Comparison of ENCODE assay signal across 13 mouse cellular contexts in the genomic region with DNA sequence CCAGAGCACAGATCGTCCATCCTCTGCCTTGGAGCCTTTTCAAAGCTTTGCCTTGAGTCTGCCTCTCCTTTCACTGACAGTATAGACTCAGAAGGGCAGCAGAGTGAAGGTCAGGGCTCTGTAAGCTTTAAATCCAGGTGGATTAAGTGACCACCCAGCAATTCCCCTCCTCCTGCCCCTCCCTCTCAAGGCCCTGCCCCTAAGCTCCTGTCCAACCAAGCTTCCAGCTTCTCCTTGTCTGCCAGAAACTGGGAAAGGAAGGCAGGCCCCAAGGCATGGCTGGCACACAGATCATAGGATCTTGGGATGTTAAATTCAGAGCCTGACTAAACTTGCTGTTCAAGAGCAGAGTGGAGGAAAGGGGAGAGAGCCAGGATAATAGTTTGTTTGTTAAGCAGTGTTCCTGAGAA. TPM values are rescaled to one million over a fixed set of nuclear protein-coding genes. Genes with fewer than 3 reads are reported as not detected.
DNase-seq lines count a peak whose midpoint lies in the region; ATAC-seq and TF ChIP-seq lines count a peak whose summit lies in the region.
"Had no signal": no experiment of that assay in that cellular context is flagged by ENCODE, and none has a peak within 500 bp of the region (broad histone marks: within the 10 kb centered on the region; RNA-seq: fewer than 3 reads in every experiment).

No protein-coding gene starts in this region.

- 0 out of 2 replicates have a peak overlapping the region, but pooled peaks have one; percentile 15 for H3K27ac ChIP-seq in forebrain, embryonic 10.5 days
- H3K27ac ChIP-seq in forebrain, embryonic 16.5 days (ENCODE audit: low read length): no peak overlapping the region
- H3K27ac ChIP-seq in midbrain, embryonic 13.5 days: no peak overlapping the region; the same call in 1 of the 2 replicates
- H3K27ac ChIP-seq in midbrain, embryonic 15.5 days: no peak overlapping the region
- H3K27ac ChIP-seq in midbrain, postnatal 0 days (ENCODE audit: low read depth, low read length): no peak overlapping the region
- H3K27ac ChIP-seq: macrophage had no signal

- H3K9ac ChIP-seq in forebrain, embryonic 16.5 days (replicated peaks; ENCODE audit: low read depth, low read length): no peak overlapping the region
- 0 out of 2 replicates have a peak overlapping the region, but pooled peaks have one; percentile 14 for H3K9ac ChIP-seq in midbrain, embryonic 13.5 days (replicated peaks)
- H3K9ac ChIP-seq in midbrain, embryonic 15.5 days: no peak overlapping the region
- H3K9ac ChIP-seq in midbrain, postnatal 0 days (replicated peaks; ENCODE audit: low read length, poor library complexity, severe bottlenecking): 0 out of 2 replicates have a peak overlapping the region, but pooled peaks have one; percentile 4
- H3K9ac ChIP-seq: forebrain, postnatal 0 days had no signal

- no peak for DNase-seq in forebrain, embryonic 10.5 days (ENCODE audit: extremely low spot score, low spot score)
- DNase-seq in kidney, adult 11 months: peak; percentile 81
- DNase-seq in midbrain, postnatal 0 days (ENCODE audit: low spot score): no peak
- no peak for DNase-seq in thymus, postnatal 4 days
- DNase-seq in gastrocnemius, postnatal 10 days: no peak
- DNase-seq: forebrain, postnatal 0 days had no signal

- no peaks in the 10 kb centered on the region for H3K9me3 ChIP-seq in forebrain, embryonic 10.5 days
- no peaks in the 10 kb centered on the region for H3K9me3 ChIP-seq in forebrain, embryonic 16.5 days (ENCODE audit: control insufficient read depth, low read length)
- H3K9me3 ChIP-seq in midbrain, embryonic 13.5 days: no peaks in the 10 kb centered on the region
- H3K9me3 ChIP-seq in midbrain, embryonic 15.5 days: no peaks in the 10 kb centered on the region
- H3K9me3 ChIP-seq in midbrain, postnatal 0 days (ENCODE audit: low read length): no peaks in the 10 kb centered on the region

- peaks cover 84% of the 10 kb centered on the region for H3K27me3 ChIP-seq in forebrain, embryonic 10.5 days (ENCODE audit: poor library complexity, severe bottlenecking)
- H3K27me3 ChIP-seq in forebrain, embryonic 16.5 days (replicated peaks; ENCODE audit: control insufficient read depth, insufficient read depth, low read length): peaks cover 23% of the 10 kb centered on the region
- H3K27me3 ChIP-seq in midbrain, embryonic 13.5 days: peaks cover 60% of the 10 kb centered on the region
- H3K27me3 ChIP-seq in midbrain, embryonic 15.5 days (replicated peaks): peaks cover 35% of the 10 kb centered on the region
- H3K27me3 ChIP-seq in midbrain, postnatal 0 days (ENCODE audit: insufficient read depth, low read length): peaks cover 16% of the 10 kb centered on the region

- peaks cover 17% of the 10 kb centered on the region for H3K4me1 ChIP-seq in forebrain, embryonic 10.5 days
- peaks cover 3% of the 10 kb centered on the region for H3K4me1 ChIP-seq in forebrain, embryonic 16.5 days (replicated peaks; ENCODE audit: control insufficient read depth, insufficient read depth, low read length)
- H3K4me1 ChIP-seq in midbrain, embryonic 13.5 days (replicated peaks): peaks cover 7% of the 10 kb centered on the region; the same call in 1 of the 2 replicates
- H3K4me1 ChIP-seq in midbrain, embryonic 15.5 days: peaks cover 4% of the 10 kb centered on the region
- no peaks in the 10 kb centered on the region for H3K4me1 ChIP-seq in midbrain, postnatal 0 days (ENCODE audit: insufficient read depth, low read length)

- TF ChIP-seq CTCF in midbrain, postnatal 0 days (IDR thresholded peaks at IDR 0.05): no peak

- H3K4me3 ChIP-seq in forebrain, embryonic 10.5 days: no peak overlapping the region
- no peak overlapping the region for H3K4me3 ChIP-seq in forebrain, embryonic 16.5 days (replicated peaks; ENCODE audit: low read length)
- no peak overlapping the region for H3K4me3 ChIP-seq in midbrain, embryonic 13.5 days (replicated peaks)
- no peak overlapping the region for H3K4me3 ChIP-seq in midbrain, embryonic 15.5 days
- no peak overlapping the region for H3K4me3 ChIP-seq in midbrain, postnatal 0 days (ENCODE audit: low read depth, low read length)

- H3K36me3 ChIP-seq in forebrain, embryonic 10.5 days (replicated peaks): no peaks in the 10 kb centered on the region
- H3K36me3 ChIP-seq in forebrain, embryonic 16.5 days (ENCODE audit: control insufficient read depth, insufficient read depth): no peaks in the 10 kb centered on the region
- H3K36me3 ChIP-seq in midbrain, embryonic 13.5 days: no peaks in the 10 kb centered on the region
- no peaks in the 10 kb centered on the region for H3K36me3 ChIP-seq in midbrain, embryonic 15.5 days (replicated peaks)
- H3K36me3 ChIP-seq in midbrain, postnatal 0 days (ENCODE audit: insufficient read depth, low read length): no peaks in the 10 kb centered on the region

- H3K4me2 ChIP-seq in forebrain, embryonic 16.5 days (ENCODE audit: low read length): no peak overlapping the region
- H3K4me2 ChIP-seq in midbrain, embryonic 13.5 days (replicated peaks): no peak overlapping the region
- H3K4me2 ChIP-seq in midbrain, embryonic 15.5 days: no peak overlapping the region
- H3K4me2 ChIP-seq in midbrain, postnatal 0 days (ENCODE audit: low read depth, low read length, poor library complexity, severe bottlenecking): no peak overlapping the region

- ATAC-seq in forebrain, embryonic 16.5 days: no peak
- no peak for ATAC-seq in midbrain, embryonic 13.5 days
- ATAC-seq in midbrain, embryonic 15.5 days (replicated peaks): no peak
- no peak for ATAC-seq in midbrain, postnatal 0 days (ENCODE audit: low FRiP score)
- ATAC-seq: forebrain, postnatal 0 days had no signal

- 7% methylated on average over 1 of the region's 1 CpGs for WGBS in forebrain, embryonic 10.5 days
- 6% methylated on average over 1 of the region's 1 CpGs for WGBS in forebrain, embryonic 16.5 days
- WGBS in midbrain, embryonic 13.5 days: 3% methylated on average over 1 of the region's 1 CpGs
- WGBS in midbrain, embryonic 15.5 days: 19% methylated on average over 1 of the region's 1 CpGs
- 0% methylated on average over 1 of the region's 1 CpGs for WGBS in midbrain, postnatal 0 days

RNA-seq across cellular contexts. Expression of a gene that starts 5.1 kb away (rescaled TPM):
- not detected in 2 replicates for polyA plus RNA-seq in forebrain, embryonic 10.5 days (2016; fragmentation: Nextera tagmentation; extraction: Ambion mirVana)
- polyA plus RNA-seq in forebrain, embryonic 16.5 days (2015; fragmentation: Nextera tagmentation; extraction: Ambion mirVana): not detected in 2 replicates
- polyA plus RNA-seq in midbrain, embryonic 13.5 days (2015; fragmentation: Nextera tagmentation; extraction: Ambion mirVana): not detected in 2 replicates
- polyA plus RNA-seq in midbrain, embryonic 15.5 days (2015; fragmentation: Nextera tagmentation; extraction: Ambion mirVana): not detected in 2 replicates
- not detected in 2 replicates for total RNA-seq in midbrain, postnatal 0 days (2014; rRNA removed)
- not detected in 2 replicates for polyA plus RNA-seq in midbrain, postnatal 0 days (2015; fragmentation: Nextera tagmentation; extraction: Ambion mirVana)
- total RNA-seq in gastrocnemius, postnatal 10 days (2021): not detected
- total RNA-seq: forebrain, postnatal 0 days; hematopoietic stem cell, adult 5-6 weeks; left cerebral cortex, postnatal 10 days had no signal
- polyA plus RNA-seq: C2C12; forebrain, postnatal 0 days; macrophage had no signal

RNA-seq across cellular contexts. Expression of a gene that starts 5.6 kb away (rescaled TPM):
- 0.07 TPM in 1 of 2 replicates, not detected in the other for polyA plus RNA-seq in forebrain, embryonic 10.5 days (2016; fragmentation: Nextera tagmentation; extraction: Ambion mirVana)
- 0.14 TPM in 1 of 2 replicates, not detected in the other for polyA plus RNA-seq in forebrain, embryonic 16.5 days (2015; fragmentation: Nextera tagmentation; extraction: Ambion mirVana)
- 0.10 and 0.11 TPM in 2 replicates for polyA plus RNA-seq in midbrain, embryonic 13.5 days (2015; fragmentation: Nextera tagmentation; extraction: Ambion mirVana)
- 0.24 and 0.31 TPM in 2 replicates for polyA plus RNA-seq in midbrain, embryonic 15.5 days (2015; fragmentation: Nextera tagmentation; extraction: Ambion mirVana)
- 16.8 and 18.2 TPM in 2 replicates for total RNA-seq in midbrain, postnatal 0 days (2014; rRNA removed)
- polyA plus RNA-seq in midbrain, postnatal 0 days (2015; fragmentation: Nextera tagmentation; extraction: Ambion mirVana): 0.47 and 0.79 TPM in 2 replicates
- total RNA-seq in gastrocnemius, postnatal 10 days (2021): 1 to 10 TPM; 2.2 to 4.3 TPM

RNA-seq across cellular contexts. Expression of a gene that starts 7.3 kb away (rescaled TPM):
- polyA plus RNA-seq in forebrain, embryonic 10.5 days (2016; fragmentation: Nextera tagmentation; extraction: Ambion mirVana): 0.94 and 2.1 TPM in 2 replicates
- 3.3 and 5.2 TPM in 2 replicates for polyA plus RNA-seq in forebrain, embryonic 16.5 days (2015; fragmentation: Nextera tagmentation; extraction: Ambion mirVana)
- polyA plus RNA-seq in midbrain, embryonic 13.5 days (2015; fragmentation: Nextera tagmentation; extraction: Ambion mirVana): 2.8 and 2.9 TPM in 2 replicates
- polyA plus RNA-seq in midbrain, embryonic 15.5 days (2015; fragmentation: Nextera tagmentation; extraction: Ambion mirVana): 12.7 and 13.3 TPM in 2 replicates
- total RNA-seq in midbrain, postnatal 0 days (2014; rRNA removed): 34.9 TPM in 2 replicates
- polyA plus RNA-seq in midbrain, postnatal 0 days (2015; fragmentation: Nextera tagmentation; extraction: Ambion mirVana): 18.2 and 19.8 TPM in 2 replicates
- total RNA-seq in gastrocnemius, postnatal 10 days (2021): 1 to 10 TPM; 3.8 to 6.4 TPM

RNA-seq across cellular contexts. Expression of a gene that starts 7.9 kb away (rescaled TPM):
- 1.1 TPM in 2 replicates for polyA plus RNA-seq in forebrain, embryonic 10.5 days (2016; fragmentation: Nextera tagmentation; extraction: Ambion mirVana)
- polyA plus RNA-seq in forebrain, embryonic 16.5 days (2015; fragmentation: Nextera tagmentation; extraction: Ambion mirVana): 1.5 and 1.7 TPM in 2 replicates
- 0.55 and 1.5 TPM in 2 replicates for polyA plus RNA-seq in midbrain, embryonic 13.5 days (2015; fragmentation: Nextera tagmentation; extraction: Ambion mirVana)
- polyA plus RNA-seq in midbrain, embryonic 15.5 days (2015; fragmentation: Nextera tagmentation; extraction: Ambion mirVana): 1.2 and 1.5 TPM in 2 replicates
- 1.4 and 1.6 TPM in 2 replicates for total RNA-seq in midbrain, postnatal 0 days (2014; rRNA removed)
- 0.73 and 0.81 TPM in 2 replicates for polyA plus RNA-seq in midbrain, postnatal 0 days (2015; fragmentation: Nextera tagmentation; extraction: Ambion mirVana)
- 1 to 10 TPM; 6.2 to 9.9 TPM for total RNA-seq in gastrocnemius, postnatal 10 days (2021)

RNA-seq across cellular contexts. Expression of a gene that starts 17.0 kb away (rescaled TPM):
- 363 and 375 TPM in 2 replicates for polyA plus RNA-seq in forebrain, embryonic 10.5 days (2016; fragmentation: Nextera tagmentation; extraction: Ambion mirVana)
- polyA plus RNA-seq in forebrain, embryonic 16.5 days (2015; fragmentation: Nextera tagmentation; extraction: Ambion mirVana): 119 and 121 TPM in 2 replicates
- polyA plus RNA-seq in midbrain, embryonic 13.5 days (2015; fragmentation: Nextera tagmentation; extraction: Ambion mirVana): 141 and 150 TPM in 2 replicates
- polyA plus RNA-seq in midbrain, embryonic 15.5 days (2015; fragmentation: Nextera tagmentation; extraction: Ambion mirVana): 103 and 111 TPM in 2 replicates
- total RNA-seq in midbrain, postnatal 0 days (2014; rRNA removed): 17.6 and 35.3 TPM in 2 replicates
- polyA plus RNA-seq in midbrain, postnatal 0 days (2015; fragmentation: Nextera tagmentation; extraction: Ambion mirVana): 93.0 and 94.9 TPM in 2 replicates
- total RNA-seq in gastrocnemius, postnatal 10 days (2021): 10 to 100 TPM; 24.7 to 28.2 TPM

Comparison
In these comparisons a context has a peak if more than half of its experiments do, and no peak if none do; other contexts are left out.
1. H3K9ac ChIP-seq: peak in midbrain, embryonic 13.5 days (single experiment) and midbrain, postnatal 0 days (single experiment); none in forebrain, embryonic 16.5 days (single experiment) and midbrain, embryonic 15.5 days (single experiment).